Mouse (Mus musculus): ENCODE measurements around the gene Cox6a1.

- TF ChIP-seq CTCF (IDR thresholded peaks at IDR 0.05; ENCODE audit: borderline replicate concordance, insufficient read depth, low read depth, low read length) (no peak), POLR2A (IDR thresholded peaks at IDR 0.05; ENCODE audit: borderline replicate concordance, insufficient read depth, low read length) (peak; percentile 78)
Observed at GRCm38 (mm10) chr5:115326875-115327609, 21.7 kb downstream of the Cox6a1 start, which contains the start of gene Srsf9.

All from cerebellum, adult 2 months (tissue).